Mouse (Mus musculus) lung, embryonic 16.5 days (tissue): ENCODE results near the gene Fam171a2. TPM values are rescaled to one million over a fixed set of nuclear protein-coding genes. Genes with fewer than 3 reads are reported as not detected.
A peak's percentile ranks its signal among the peaks of the same experiment; 100 is the strongest.

ENCODE experiments used
- ATAC-seq: fragments of 200-750 bp; cut with Nextera tagmentation; 2 replicates; pipeline ENCODE4 v1.8.0; 2017; ENCODE audit warnings: low read depth, mild to moderate bottlenecking, moderate library complexity
- H3K27ac ChIP-seq: fragments of 300-500 bp; sonication (generic); 2 replicates; pipeline ENCODE4 v1.5.1; 2014; ENCODE audit warnings: mild to moderate bottlenecking, control low read depth, low read length
- H3K27me3 ChIP-seq: fragments of 300-500 bp; sonication (generic); 2 replicates; pipeline ENCODE4 v1.6.1; 2014; ENCODE audit warnings: low read depth, low read length, mixed read lengths; ENCODE audit not compliant: control insufficient read depth, insufficient read depth
- H3K36me3 ChIP-seq: fragments of 300-500 bp; sonication (generic); 2 replicates; pipeline ENCODE4 v1.6.1; 2014; ENCODE audit warnings: low read length; ENCODE audit not compliant: control insufficient read depth, insufficient read depth
- H3K4me1 ChIP-seq: fragments of 300-500 bp; sonication (generic); replicated peaks from 2 replicates; pipeline ENCODE4 v1.6.1; 2014; ENCODE audit warnings: low read length, mixed read lengths; ENCODE audit not compliant: control insufficient read depth, insufficient read depth
- H3K4me2 ChIP-seq: fragments of 300-500 bp; sonication (generic); 2 replicates; pipeline ENCODE4 v1.6.1; 2014; ENCODE audit warnings: low read depth, low read length, control low read depth
- H3K4me3 ChIP-seq: fragments of 300-500 bp; sonication (generic); 2 replicates; pipeline ENCODE4 v1.5.1; 2014; ENCODE audit warnings: mild to moderate bottlenecking, low read length, control low read depth
- H3K9ac ChIP-seq: fragments of 300-500 bp; sonication (generic); 2 replicates; pipeline ENCODE4 v1.6.1; 2014; ENCODE audit warnings: low read length, control low read depth
- H3K9me3 ChIP-seq: fragments of 300-500 bp; sonication (generic); 2 replicates; pipeline ENCODE4 v1.6.1; 2016; ENCODE audit warnings: low read length; ENCODE audit not compliant: control insufficient read depth
- WGBS: fragments of 180-500 bp; shearing (Covaris S2); extraction: QIAGEN DNeasy Blood & Tissue Kit; methylation state at CpG from one replicate; pipeline ENCODE4 v1.1.7; 2014; 5-methylcytosine and 5-hydroxymethylcytosine counted together
- polyA plus RNA-seq: library from polyadenylated mRNA; unstranded; fragments of >200 nt; fragmentation: Nextera tagmentation; extraction: Ambion mirVana; gene quantifications from 2 replicates; pipeline ENCODE4 v1.2.1, GENCODE M21; 2015

Gene Fam171a2
- polyA plus RNA-seq, 1 experiment from 2014 or later, result 3.9 TPM

DNA sequence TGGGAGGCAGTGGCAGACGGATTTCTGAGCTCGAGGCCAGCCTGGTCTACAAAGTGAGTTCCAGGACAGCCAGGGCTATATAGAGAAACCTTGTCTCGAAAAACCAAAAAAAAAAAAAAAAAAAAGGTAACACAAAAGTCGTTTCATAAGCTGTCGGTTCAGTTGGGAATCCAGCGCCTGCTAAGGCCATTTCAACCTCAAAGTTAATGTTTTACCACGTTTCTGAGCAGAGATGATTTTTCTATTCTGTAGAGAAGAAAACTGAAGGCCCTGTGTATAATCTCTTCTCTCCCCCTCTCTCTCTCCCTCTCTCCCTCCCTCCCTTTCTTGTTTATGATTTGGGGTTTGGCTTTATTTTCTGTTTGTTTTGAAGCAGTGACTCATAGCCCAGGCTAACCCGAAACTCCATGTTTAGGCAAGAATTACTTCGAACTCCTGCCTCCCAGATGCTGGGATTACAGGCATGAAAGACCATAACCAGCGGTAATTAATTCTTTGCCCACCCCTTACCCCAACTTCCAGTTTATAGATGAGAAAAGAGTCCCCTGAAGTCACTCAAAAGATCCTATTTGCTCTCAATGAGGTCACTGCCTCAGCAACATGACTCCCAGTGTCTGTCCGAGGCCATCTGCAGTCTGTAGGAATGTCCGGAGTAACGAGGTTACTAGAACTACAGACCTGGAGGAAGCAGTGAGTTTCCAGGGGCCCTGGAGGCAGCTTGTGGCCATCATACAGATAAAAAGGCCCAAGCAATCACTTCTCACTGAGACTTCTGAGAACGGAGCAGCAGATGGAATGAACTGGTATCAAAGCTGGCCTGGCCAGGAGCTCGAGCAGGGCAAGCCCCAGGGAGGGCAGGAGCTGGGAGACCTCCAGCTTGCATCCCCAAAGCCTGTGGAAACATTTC is 38.3 kb downstream of the Fam171a2 start:
- H3K9ac ChIP-seq, result peak overlapping the region; percentile 58
- 32% methylated on average over 15 of the region's 15 CpGs for WGBS
- no peaks in the 10 kb centered on the region for H3K27me3 ChIP-seq
- peak overlapping the region; percentile 71 for H3K27ac ChIP-seq
- H3K4me3 ChIP-seq, result peak overlapping the region; percentile 97
- peaks cover 3% of the 10 kb centered on the region; the same call in 1 of the 2 replicates for H3K36me3 ChIP-seq
- ATAC-seq, result no peak
- H3K4me1 ChIP-seq, result peaks cover 24% of the 10 kb centered on the region
- peak overlapping the region; percentile 95 for H3K4me2 ChIP-seq
- no peaks in the 10 kb centered on the region for H3K9me3 ChIP-seq

DNA sequence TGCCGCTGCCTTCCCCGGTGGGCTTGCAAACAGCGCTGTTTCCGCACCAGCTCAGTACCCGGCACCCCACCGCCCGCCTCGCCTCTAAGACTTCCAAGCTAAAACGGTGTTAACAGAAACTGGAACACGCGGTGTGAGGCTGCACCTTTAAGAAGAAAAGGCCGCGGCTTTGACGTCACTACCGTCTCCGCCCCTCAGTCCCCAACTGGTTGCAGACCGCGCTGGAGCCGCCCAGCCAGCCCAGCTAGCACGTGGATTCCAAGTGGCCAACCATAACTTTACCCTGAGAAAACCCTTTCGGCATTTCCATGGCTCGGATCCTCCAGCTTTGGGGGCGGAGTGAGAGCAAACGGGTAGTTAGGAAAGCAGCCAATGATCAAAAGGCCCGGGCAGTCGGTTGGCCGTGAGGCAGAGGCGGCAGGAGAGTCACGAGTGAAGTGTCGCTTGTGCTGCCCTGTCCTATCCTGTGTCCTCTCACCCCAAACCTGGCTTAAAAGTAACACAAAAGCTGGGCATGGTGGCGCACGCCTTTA is 39.1 kb downstream of the Fam171a2 start:
- peak; percentile 90 for ATAC-seq

DNA sequence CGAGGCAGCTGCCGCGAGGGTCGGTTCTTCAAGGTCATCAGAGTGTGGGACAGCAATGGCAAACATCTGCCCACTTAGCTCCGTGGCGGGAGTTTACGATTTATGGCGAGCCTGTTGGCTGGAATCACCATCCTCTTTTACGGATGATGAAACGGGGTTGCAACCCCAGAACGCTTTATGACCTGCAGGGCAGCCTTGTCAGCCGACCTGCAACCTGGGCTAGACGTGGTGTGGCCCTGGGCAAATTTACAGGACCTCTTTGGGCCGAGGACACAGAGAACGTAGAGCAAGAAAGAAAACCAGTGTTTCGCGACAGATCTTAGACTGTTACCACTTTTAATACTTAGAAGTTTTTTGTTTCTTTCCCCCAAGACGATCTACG is 39.7 kb downstream of the Fam171a2 start, which contains the start of gene Slc25a39:
TSS of gene Slc25a39 (minus strand) at position 113 of the 382 bp plus-strand sequence.
- Histone ChIP-seq H3K4me3 (peak within 1 kb of the TSS; percentile 97), H3K9ac (peak within 1 kb of the TSS; percentile 95), H3K4me1 (peaks cover 24% of the 10 kb centered on the region), H3K9me3 (no peaks in the 10 kb centered on the region), H3K4me2 (peak within 1 kb of the TSS; percentile 95), H3K27me3 (no peaks in the 10 kb centered on the region), H3K27ac (peak within 1 kb of the TSS; percentile 94), H3K36me3 (peaks cover 13% of the 10 kb centered on the region)
- under 1% methylated on average over 19 of the region's 19 CpGs for WGBS
- no peak for ATAC-seq

More for the DNA sequence above, 39.1 kb downstream of the Fam171a2 start:
- Histone ChIP-seq H3K4me3 (peak overlapping the region; percentile 97), H3K4me1 (peaks cover 24% of the 10 kb centered on the region), H3K36me3 (peaks cover 8% of the 10 kb centered on the region; the same call in 1 of the 2 replicates), H3K27ac (peak overlapping the region; percentile 94), H3K27me3 (no peaks in the 10 kb centered on the region), H3K4me2 (peak overlapping the region; percentile 95), H3K9me3 (no peaks in the 10 kb centered on the region), H3K9ac (peak overlapping the region; percentile 95)
- WGBS, result under 1% methylated on average over 32 of the region's 32 CpGs

DNA sequence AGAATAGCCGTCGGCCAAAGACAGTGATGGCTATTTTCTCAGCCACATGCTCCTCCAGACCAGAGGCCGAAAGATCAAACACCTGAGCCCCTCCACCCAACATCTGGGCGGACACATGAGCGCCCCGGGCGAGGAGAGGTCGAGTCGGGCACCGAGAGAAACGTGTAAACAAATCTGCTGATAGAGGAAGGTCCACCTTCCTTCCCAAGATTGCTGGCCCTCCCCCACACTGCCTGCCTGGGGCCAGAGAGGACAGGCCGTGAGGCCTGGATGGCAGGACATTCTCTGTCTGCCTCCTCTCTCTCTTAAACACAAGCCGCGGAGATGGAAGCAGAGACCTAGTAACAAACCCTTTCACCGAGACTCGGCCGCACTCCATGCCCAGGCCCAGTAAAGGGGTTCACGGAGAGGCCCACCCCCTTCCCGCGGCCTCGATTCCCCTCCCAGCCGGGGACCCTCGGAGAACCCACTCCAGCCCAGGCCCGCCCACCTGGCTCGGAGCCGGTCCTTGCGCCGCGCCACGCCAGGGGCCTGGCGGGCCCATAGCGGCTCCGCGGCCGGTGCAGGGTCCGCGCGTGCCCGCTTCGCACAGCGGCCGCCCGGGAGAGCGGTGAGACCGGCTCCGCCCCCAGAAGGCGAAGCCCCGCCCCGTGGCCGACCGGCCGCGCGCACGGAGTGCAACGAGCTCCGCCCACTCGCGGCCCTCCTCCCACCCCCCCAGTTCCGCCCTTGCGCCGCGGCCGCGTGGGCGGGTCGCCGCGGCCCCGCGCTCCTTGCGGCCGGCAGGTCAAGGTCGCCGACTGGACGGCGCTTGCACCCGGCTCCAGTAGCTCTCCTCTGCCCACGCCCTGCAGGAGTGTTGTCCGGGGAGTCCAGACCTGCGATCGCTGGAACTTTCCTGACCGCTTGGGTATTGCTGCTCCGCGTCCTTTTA is 40.3 kb downstream of the Fam171a2 start:
- Histone ChIP-seq H3K27ac (peak overlapping the region; percentile 94), H3K9me3 (no peaks in the 10 kb centered on the region), H3K9ac (peak overlapping the region; percentile 95), H3K27me3 (no peaks in the 10 kb centered on the region), H3K36me3 (peaks cover 18% of the 10 kb centered on the region), H3K4me3 (peak overlapping the region; percentile 97), H3K4me2 (peak overlapping the region; percentile 95), H3K4me1 (peaks cover 24% of the 10 kb centered on the region)
- under 1% methylated on average over 71 of the region's 85 CpGs for WGBS
- peak; percentile 79 for ATAC-seq

DNA sequence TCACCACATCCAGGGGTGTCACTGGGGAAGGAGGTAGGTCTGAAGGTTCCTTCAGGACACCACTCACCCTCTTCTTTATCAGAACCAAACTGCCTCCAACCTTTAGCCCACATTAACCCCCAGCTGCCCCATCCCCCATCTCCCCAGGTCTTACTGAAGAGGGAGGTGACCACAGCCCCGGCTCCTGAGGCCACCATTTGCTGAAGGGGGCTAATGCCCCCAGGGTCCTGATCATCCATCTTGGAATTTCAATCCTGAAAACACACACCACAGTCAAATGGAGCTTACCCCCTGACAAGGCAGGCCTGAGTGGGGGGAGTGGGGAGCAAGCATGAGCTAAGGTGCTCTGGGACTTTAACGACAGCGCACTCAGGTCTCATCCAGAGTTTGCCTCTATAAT is 41.1 kb downstream of the Fam171a2 start:
- Histone ChIP-seq H3K4me3 (peak overlapping the region; percentile 97), H3K36me3 (peaks cover 18% of the 10 kb centered on the region), H3K9ac (peak overlapping the region; percentile 95), H3K4me1 (peaks cover 24% of the 10 kb centered on the region), H3K9me3 (no peaks in the 10 kb centered on the region), H3K27me3 (no peaks in the 10 kb centered on the region), H3K27ac (peak overlapping the region; percentile 94), H3K4me2 (peak overlapping the region; percentile 95)
- whole genome bisulfite sequencing, result 6% methylated on average over 3 of the region's 3 CpGs
- ATAC-seq, result no peak

DNA sequence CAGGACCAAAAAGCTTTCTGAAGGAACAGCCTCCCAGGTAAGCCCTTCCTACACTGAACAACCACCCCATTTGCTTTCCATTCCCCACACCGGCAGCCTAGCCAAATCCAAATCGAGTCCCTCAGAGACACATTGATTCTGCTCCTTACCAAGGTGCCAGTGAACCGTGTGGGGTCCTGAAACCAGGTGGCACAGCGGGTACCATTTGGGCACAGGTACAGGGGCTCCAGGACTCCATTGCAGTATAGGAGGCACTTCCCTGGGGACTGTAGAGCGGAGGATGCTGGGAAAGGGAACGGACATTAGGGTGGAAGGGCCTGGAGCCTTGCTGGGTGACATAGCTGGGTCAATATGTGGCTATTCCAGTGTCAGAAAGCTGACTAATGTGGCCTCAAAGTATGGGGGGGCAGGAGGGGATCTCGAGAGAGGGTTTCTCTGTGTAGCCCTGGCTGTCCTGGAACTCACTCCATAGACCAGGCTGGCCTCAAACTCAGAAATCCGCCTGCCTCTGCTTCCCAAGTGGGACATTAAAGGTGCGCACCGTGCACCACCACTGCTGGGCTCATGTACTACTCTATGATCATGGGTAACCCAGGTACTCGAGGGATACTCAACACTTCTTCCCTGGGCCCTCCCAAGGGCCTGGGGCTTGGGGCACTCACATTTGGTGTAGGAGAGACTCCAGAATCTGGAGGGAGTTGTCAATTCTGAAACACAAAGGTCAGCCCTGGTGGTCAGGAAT is 41.8 kb downstream of the Fam171a2 start:
- Histone ChIP-seq H3K9me3 (no peaks in the 10 kb centered on the region), H3K36me3 (peaks cover 18% of the 10 kb centered on the region), H3K4me3 (no peak overlapping the region; the same call in 1 of the 2 replicates), H3K9ac (peak overlapping the region; percentile 34; the same call in 1 of the 2 replicates), H3K4me2 (peak overlapping the region; percentile 95), H3K4me1 (peaks cover 22% of the 10 kb centered on the region), H3K27me3 (no peaks in the 10 kb centered on the region), H3K27ac (no peak overlapping the region)
- ATAC-seq, result no peak
- WGBS, result 79% methylated on average over 11 of the region's 11 CpGs

DNA sequence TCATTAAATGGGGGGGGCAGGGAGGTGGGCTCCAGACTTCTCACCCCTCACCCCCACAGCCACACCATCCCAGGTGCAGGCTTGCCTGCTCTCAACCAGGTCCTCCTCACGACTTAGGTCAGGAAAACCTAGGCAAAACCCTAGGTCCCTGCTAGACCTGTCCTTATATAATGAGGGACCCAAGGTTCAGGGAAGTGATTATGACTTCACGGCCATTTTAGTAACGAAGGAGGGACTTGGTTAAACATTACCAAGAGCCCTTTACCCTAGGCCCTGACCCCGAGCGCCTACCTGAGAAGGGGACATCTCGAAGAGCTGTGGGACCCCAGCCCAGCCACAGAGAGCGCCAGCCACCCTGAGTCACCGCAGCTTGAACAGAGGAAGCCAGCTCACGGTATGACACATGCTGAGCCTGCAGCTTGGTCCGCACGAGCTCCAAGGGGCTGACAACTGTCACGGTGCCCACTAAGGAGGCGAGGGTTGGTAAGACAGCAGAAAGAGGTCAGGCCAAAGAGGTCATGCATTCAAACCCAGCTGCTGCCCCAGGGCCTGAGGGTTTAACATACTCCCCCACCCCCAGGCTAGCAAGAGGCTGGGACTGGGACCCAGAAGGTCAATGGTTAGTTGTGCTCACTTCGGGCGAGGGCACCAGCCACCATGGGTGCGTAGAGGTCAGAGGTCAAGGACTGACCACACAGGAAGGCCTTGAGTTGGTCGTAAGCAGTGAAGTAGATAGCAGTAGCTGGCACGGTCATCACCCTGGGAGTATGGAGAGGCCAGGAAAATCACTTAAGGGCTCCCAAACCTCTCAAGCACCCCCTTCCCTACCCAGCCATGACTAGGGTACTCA is 43.1 kb downstream of the Fam171a2 start:
- 69% methylated on average over 18 of the region's 18 CpGs for WGBS
- no peak for ATAC-seq
- Histone ChIP-seq H3K27ac (no peak overlapping the region), H3K4me2 (no peak overlapping the region), H3K27me3 (peaks cover 12% of the 10 kb centered on the region), H3K4me3 (no peak overlapping the region), H3K36me3 (peaks cover 18% of the 10 kb centered on the region), H3K4me1 (peaks cover 29% of the 10 kb centered on the region), H3K9me3 (no peaks in the 10 kb centered on the region), H3K9ac (no peak overlapping the region)

DNA sequence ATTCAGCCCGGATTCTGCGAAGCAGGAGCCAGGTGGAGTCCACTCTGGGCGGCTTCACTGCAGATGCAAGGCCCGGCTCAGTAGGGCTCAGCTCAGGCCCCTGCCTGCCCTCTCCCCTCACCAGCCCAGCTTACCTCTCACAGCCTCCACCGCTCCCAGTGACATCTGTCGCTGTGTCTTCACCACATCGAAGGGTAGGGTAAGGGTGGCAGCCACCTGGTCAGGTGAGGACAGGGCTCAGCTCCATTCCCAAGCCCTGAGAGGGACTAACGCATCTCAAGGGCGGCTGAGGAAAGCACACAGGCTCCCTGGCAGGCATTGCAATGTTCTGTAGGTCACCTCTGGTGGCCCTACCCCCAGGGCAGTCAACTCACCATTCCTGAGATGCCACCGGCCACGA is 43.8 kb downstream of the Fam171a2 start:
- Histone ChIP-seq H3K27ac (no peak overlapping the region), H3K4me2 (no peak overlapping the region), H3K9me3 (no peaks in the 10 kb centered on the region), H3K4me1 (peaks cover 34% of the 10 kb centered on the region), H3K27me3 (peaks cover 19% of the 10 kb centered on the region), H3K36me3 (peaks cover 18% of the 10 kb centered on the region), H3K4me3 (no peak overlapping the region), H3K9ac (no peak overlapping the region)
- ATAC-seq, result no peak
- 94% methylated on average over 11 of the region's 11 CpGs for WGBS
